Mouse (Mus musculus): Measurements from ENCODE around the gene Chtop.

Chtop gene

DNA sequence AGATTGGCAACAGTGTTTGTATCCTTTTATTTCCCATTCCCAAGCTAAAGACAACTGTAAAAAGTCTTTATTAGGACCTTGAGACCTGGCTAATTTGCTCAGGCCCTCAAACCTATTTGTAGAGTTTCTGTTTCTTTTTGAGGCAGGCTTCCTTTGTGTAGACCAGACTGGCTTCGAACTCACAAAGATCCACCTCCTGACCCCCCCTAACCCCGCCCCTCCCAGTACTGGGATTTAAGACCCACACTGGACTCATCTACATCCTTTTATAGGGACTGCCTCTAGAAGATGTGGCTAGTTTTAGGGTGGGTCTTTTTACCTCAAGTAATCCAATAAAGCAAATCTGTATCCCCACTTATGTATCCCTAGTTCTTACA is 437 bp upstream of the Chtop start:
- no peak for DNase-seq

DNA sequence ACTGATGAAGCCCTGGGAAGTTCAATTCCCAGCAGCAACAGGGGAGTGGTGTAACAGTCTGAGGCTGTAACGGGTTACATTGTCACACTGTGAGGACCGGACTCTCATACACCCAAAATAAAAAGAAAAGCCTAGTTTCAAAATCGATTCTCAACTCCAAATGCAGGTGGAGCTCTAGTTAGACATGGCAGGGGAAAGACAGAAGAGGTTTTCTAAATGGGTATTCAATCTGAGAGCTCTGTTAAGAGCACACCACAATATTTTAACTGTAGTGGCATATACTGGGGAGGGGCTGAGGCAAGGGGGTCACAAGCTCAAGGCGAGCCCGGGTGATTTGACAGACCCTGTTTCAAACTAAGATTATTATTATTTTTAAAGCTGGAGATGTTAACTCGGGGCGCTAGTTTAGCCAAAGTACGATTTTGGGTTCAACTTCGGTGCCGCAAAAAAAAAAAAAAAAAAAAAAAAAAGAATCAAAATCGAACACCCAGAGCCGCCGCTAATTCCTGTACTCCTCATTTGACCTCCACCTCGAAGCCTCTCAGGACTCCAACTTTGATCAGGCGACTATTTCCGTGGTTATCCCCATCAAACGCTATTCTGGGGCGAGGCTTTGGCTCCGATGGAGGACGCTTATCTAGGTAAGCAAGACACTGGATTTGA is 880 bp downstream of the Chtop start:
- no peak for DNase-seq

GRCm38 (mm10) chr3:90506362-90506761 is 2.9 kb downstream of the Chtop start:
- no peak for DNase-seq

DNA sequence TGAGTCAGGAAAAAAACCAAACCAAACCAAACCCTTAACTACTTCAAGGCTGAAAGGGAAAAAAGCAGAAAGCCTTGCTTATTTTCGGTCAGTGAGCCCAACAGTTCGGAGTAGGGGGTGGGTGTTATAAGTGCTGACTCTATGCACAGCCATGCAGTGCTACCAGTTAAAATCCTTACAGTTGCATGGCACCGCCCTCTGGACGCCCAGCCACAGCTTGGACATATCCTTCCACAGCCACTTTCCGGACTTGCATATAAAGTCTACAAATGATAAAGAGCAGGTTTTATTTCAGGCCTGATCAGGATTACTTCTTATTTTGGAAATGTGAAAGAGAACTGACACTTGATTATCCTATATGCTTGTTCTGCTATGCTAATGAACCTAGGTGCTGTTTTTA is 4.1 kb downstream of the Chtop start:
- DNase-seq = no peak

GRCm38 (mm10) chr3:90503444-90503843 is 5.9 kb downstream of the Chtop start:
- DNase-seq = no peak

GRCm38 (mm10) chr3:90497597-90497996 is 11.7 kb downstream of the Chtop start:
- no peak for DNase-seq

DNA sequence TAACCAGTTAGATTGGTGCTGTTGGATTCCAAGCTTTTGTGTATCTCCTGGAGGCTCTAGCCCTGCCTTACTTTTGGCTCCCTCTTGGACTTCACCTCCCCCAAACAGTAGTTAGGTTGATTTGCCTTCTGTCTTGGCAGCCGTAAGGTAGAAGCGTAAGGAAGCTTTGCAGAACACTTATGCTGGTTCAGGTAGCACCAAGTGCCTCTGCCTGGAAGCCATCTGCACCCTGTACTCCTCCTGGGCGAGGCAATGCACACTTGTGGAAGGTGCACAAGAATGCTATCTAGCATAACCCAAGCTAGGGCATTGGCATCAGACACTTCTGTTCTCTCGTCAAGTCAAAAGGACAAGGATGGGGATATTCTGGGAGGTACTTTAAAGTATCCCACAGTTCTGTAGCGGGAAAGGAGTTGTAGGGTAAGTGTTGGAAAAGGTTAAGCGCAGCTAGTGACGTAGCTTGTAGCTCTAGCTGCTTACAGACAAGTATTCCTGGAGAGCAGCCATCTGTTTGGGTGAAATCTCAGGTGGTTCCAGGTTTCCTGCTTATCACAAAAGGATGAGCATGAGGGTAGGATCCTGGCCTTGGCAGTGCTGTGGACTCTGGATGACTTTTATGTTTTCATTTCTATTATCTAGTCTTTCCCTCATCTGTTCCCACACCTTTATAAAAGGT is 13.3 kb downstream of the Chtop start:
- DNase-seq = no peak

GRCm38 (mm10) chr3:90493831-90494540 is 15.3 kb downstream of the Chtop start:
- DNase-seq = no peak

- DNase-seq = no peak
These were observed 17.9 kb downstream of the Chtop start for GRCm38 (mm10) chr3:90491350-90491749.

DNA sequence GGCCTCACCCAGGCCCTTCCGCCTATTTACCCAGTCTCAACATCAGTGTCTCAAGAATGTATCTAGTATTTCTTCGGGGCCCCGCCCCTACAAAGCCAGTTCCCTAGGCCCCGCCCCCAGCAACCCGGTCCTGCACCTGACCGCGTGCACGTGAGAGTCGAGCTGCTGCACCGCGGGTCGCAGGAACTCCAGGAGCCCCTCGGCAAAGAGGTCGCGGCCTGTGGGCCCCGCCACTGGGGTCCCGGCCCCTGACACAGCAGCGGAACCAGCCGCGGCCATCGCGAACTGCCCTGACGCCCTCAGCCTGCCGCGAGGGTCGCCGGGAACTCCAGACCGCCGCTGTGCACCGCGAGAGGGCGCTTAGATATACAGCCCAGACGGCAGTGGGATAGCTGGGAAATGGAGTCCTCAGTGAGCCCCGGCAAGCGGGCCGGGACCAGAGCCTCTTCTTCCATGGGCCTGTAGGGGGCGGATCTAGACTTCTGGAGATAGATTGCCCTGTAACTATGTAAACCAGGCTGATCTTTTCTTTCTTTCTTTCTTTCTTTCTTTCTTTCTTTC is 18.5 kb downstream of the Chtop start, which contains the start of gene Snapin:
Gene Snapin, minus strand, starts transcription at position 338 of the 561 bp plus-strand sequence.
- peak; percentile 93 for DNase-seq

- no peak for DNase-seq
These were observed 20.7 kb downstream of the Chtop start for GRCm38 (mm10) chr3:90488576-90488975.

GRCm38 (mm10) chr3:90486998-90487397 is 22.3 kb downstream of the Chtop start:
- no peak for DNase-seq

GRCm38 (mm10) chr3:90475831-90476611 is 33.3 kb downstream of the Chtop start, which contains the start of gene Ilf2:
TSS of gene Ilf2 (plus strand) at chr3:90476126.
- peak; percentile 96 for DNase-seq

DNA sequence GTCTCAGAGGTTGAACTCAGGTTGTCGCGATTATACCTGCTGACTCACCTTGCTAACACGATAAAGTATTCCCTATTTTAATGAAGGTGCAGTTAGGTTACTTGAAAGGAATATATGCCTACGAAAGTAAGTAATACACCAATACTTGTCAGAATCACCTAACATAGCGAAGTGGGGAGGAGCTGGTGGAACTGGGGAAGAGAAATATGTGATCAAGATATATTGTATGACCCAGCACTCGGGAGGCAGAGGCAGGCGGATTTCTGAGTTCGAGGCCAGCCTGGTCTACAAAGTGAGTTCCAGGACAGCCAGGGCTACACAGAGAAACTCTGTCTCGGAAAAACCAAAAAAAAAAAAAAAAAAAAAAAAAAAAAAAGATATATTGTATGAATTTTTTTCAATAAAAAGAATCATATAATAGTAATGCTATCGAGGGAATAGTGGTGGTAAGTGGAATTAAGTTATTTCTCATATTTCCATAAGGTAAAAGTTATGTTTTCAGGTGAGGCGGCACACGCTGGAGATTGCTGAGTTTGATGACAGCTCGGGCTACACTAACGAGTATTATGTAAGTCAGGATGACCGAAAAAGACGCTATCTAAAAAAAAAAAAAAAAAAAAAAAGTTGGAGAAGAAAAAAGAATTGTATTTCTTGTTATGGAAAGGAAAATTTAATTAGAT is 34.0 kb downstream of the Chtop start:
- DNase-seq = peak; percentile 39

DNA sequence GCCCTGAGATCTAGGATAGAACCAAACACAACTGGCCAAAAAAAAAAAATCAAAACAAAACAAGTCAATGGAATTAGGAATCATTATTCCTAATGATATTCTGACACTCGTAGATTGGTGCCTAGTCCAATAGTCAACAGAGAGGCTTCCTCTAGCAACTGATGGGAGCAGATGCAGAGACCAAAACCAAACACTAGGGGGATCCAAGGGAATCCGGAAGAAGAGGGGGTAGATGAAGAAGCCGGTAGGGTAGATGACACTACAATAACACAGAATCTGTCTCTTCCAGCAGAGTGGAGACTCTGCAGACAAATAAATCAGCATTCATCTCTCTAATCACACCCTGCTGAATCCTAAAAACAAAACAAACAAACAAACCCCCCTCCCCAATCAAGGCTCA is 37.1 kb downstream of the Chtop start:
- no peak for DNase-seq

GRCm38 (mm10) chr3:90467618-90468300 is 41.5 kb downstream of the Chtop start:
- no peak for DNase-seq

DNA sequence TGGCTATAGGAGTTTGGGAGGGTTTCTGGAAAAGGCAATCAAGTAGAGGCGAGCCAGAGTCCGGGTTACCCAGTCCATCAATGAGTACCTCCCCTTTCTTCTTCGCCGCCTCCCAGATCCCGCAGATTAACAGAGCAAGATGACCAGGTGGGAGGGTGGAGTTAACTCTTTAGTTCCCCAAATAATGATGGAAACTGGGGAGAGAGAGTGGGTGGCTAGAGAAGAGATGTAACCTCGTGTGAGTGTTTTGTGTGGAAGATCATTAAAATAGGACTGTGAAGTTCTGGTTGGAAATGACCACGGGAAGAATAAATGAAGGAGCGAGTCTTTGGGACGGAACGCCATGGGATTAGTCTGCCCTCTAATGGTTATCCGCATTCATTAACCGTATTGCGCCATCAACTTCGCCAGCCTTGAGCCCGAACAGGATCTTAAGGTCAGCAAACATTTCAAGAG is 43.0 kb downstream of the Chtop start:
- DNase-seq = peak; percentile 67

DNA sequence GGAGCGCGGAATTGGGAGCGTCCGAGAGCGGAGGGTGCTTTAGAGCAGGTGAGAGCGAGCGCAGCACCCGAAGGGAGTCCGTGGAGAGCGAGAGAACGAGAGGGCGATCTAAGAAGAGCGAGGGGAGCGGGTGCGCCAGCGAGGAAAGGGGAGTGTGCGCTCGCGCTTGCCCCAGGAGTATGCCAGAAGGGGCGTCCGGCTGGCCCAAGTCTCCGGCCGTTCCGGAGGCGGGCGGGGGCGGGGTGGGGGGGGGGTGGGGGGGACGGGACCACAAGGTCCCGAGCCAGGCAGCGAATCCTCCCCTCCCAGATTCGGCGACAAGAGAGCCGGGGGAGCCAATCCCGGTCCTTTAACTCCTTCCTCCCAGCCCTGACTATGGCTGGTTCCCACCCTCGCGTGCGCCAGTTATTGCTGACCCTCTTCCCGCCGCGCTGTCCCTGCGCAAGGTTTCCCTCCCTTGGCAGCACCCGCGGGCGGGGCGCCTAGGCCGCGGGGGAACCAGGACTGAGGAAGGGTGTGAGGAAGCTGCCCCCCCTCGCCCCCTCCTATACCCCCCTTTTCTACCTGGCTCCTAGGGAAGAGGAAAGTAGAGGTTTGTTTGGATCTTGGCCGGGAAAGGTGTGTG is 43.5 kb downstream of the Chtop start, which contains the start of gene Npr1:
Gene Npr1, minus strand, starts transcription at position 181 of the 625 bp plus-strand sequence.
- no peak for DNase-seq

GRCm38 (mm10) chr3:90465081-90465685 is 44.1 kb downstream of the Chtop start:
- DNase-seq = no peak

GRCm38 (mm10) chr3:90464552-90465080 is 44.7 kb downstream of the Chtop start:
- no peak for DNase-seq

All from cerebellum, adult 8-10 months (tissue).